23 mouse cellular contexts compared by ENCODE assay signal in the genomic region with DNA sequence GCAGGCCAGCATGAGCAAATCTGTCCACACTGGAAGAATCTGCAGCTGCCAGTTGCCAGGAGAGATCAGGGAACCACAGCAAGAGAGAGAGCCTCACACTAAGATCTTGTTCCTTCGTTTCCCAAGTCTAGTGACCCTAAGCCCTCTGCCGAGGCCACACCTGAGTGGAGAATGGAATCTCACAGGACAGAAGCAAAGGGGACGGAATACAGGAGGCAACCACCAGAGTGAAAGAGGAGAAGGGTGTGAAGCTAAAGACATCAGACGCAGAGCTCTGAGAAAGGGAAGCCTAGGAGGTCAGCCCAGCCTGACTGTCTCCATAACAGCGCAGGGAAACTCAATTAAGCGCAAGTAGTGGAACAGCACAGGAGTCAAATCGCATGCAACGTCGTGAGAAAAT.
"Had no signal": no experiment of that assay in that cellular context is flagged by ENCODE, and none has a peak within 500 bp of the region (broad histone marks: within the 10 kb centered on the region; RNA-seq: fewer than 3 reads in every experiment).

No protein-coding gene starts in this region.

- H3K4me1 ChIP-seq: heart, embryonic 13.5 days; heart, embryonic 15.5 days; limb, embryonic 13.5 days; limb, embryonic 15.5 days; liver, embryonic 12.5 days had no signal

- H3K4me2 ChIP-seq: heart, embryonic 11.5 days; heart, embryonic 13.5 days; heart, embryonic 15.5 days; hindbrain, embryonic 13.5 days; hindbrain, embryonic 15.5 days; limb, embryonic 13.5 days; limb, embryonic 15.5 days; liver, embryonic 12.5 days had no signal

- H3K27ac ChIP-seq: heart, embryonic 13.5 days; heart, embryonic 15.5 days; hindbrain, embryonic 13.5 days; hindbrain, embryonic 15.5 days; hindbrain, postnatal 0 days; limb, embryonic 13.5 days; limb, embryonic 15.5 days; liver, embryonic 12.5 days; liver, embryonic 14.5 days had no signal

- H3K36me3 ChIP-seq: heart, embryonic 13.5 days; heart, embryonic 15.5 days; hindbrain, embryonic 13.5 days; hindbrain, embryonic 15.5 days; limb, embryonic 13.5 days; limb, embryonic 15.5 days; liver, embryonic 12.5 days had no signal

- H3K4me3 ChIP-seq: heart, embryonic 13.5 days; heart, embryonic 15.5 days; hindbrain, embryonic 13.5 days; hindbrain, embryonic 15.5 days; limb, embryonic 13.5 days; limb, embryonic 15.5 days; liver, embryonic 12.5 days had no signal

- DNase-seq: forebrain, postnatal 0 days; gastrocnemius, postnatal 14 days; gastrocnemius, postnatal 36 days; heart, adult 18-20 months; heart, postnatal 14 days; heart, postnatal 36 days; kidney, adult 18-20 months; kidney, postnatal 10 days; kidney, postnatal 25 days; layer of hippocampus, adult 9-11 months; layer of hippocampus, postnatal 36 days; left cerebral cortex, postnatal 4 days had no signal

- ATAC-seq: forebrain, postnatal 0 days; hindbrain, postnatal 0 days; intestine, embryonic 16.5 days; liver, embryonic 12.5 days had no signal

- H3K9me3 ChIP-seq: heart, embryonic 13.5 days; heart, embryonic 15.5 days; hindbrain, embryonic 13.5 days; hindbrain, embryonic 15.5 days; limb, embryonic 13.5 days; limb, embryonic 15.5 days; liver, embryonic 12.5 days had no signal

- H3K27me3 ChIP-seq: heart, embryonic 13.5 days; heart, embryonic 15.5 days; hindbrain, embryonic 13.5 days; hindbrain, embryonic 15.5 days; limb, embryonic 13.5 days; limb, embryonic 15.5 days; liver, embryonic 12.5 days had no signal

- H3K9ac ChIP-seq: forebrain, postnatal 0 days; heart, embryonic 13.5 days; heart, embryonic 15.5 days; hindbrain, embryonic 13.5 days; hindbrain, embryonic 15.5 days; limb, embryonic 13.5 days; limb, embryonic 15.5 days; liver, embryonic 12.5 days; liver, embryonic 14.5 days had no signal
